Mouse (Mus musculus) cortical plate, adult 2 months (tissue): Measurements from ENCODE around the gene Ncapg.

Source experiments
- CTCF ChIP-seq: fragments of 200-500 bp; IDR thresholded peaks from 2 replicates; pipeline ENCODE4 v1.5.1; 2011; ENCODE audit warnings: mild to moderate bottlenecking, control low read depth, low read length; ENCODE audit not compliant: insufficient read depth; ENCODE audit errors: extremely low read depth
- POLR2A ChIP-seq: fragments of 200-500 bp; IDR thresholded peaks from 2 replicates; pipeline ENCODE4 v1.6.1; 2011; ENCODE audit warnings: mild to moderate bottlenecking, low read length, control low read depth; ENCODE audit not compliant: insufficient read depth; ENCODE audit errors: extremely low read depth

GRCm38 (mm10) chr5:45733751-45734150, 64.0 kb downstream of the Ncapg start:
- TF ChIP-seq CTCF (no peak), POLR2A (no peak)
